Mouse (Mus musculus): Measurements from ENCODE around the gene Wdr34. TPM values are rescaled to one million over a fixed set of nuclear protein-coding genes. Genes with fewer than 3 reads are reported as not detected.
A peak's percentile ranks its signal among the peaks of the same experiment; 100 is the strongest.

Gene Wdr34
- polyA plus RNA-seq, 1 experiment from 2014 or later, result 67.0 TPM

DNA sequence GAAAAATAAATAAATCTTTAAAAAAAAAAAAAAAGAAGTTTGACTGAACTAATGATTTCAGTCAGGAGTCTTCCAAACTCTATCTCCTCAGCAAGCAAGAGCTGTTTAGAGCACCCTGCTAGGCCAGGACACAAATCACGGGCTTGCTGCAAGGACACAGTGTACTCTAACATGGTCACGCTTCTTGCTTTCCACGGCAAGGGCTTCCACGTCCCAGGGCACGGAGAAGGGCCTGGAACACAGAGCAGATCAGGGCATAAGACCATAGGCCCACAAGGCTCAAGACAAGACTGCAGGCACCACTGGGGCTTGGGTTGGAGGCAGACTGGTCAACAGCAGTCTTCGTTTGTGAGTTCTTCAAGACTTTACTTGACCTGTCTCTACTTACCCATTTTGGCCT, 1.6 kb downstream of the Wdr34 start:
- H3K4me3 ChIP-seq, result peak overlapping the region; percentile 72; the same call in 1 of the 2 replicates
- H3K27me3 ChIP-seq, result no peaks in the 10 kb centered on the region
- H3K9me3 ChIP-seq, result no peaks in the 10 kb centered on the region
- 0 out of 2 replicates have a peak overlapping the region, but pooled peaks have one; percentile 64 for H3K4me2 ChIP-seq
- ATAC-seq (ENCODE audit: low FRiP score), result no peak
- no peak overlapping the region for H3K9ac ChIP-seq
- H3K4me1 ChIP-seq (replicated peaks), result peaks cover 22% of the 10 kb centered on the region
- 96% methylated on average over 6 of the region's 6 CpGs for WGBS
- H3K27ac ChIP-seq, result no peak overlapping the region
- peaks cover 15% of the 10 kb centered on the region for H3K36me3 ChIP-seq

DNA sequence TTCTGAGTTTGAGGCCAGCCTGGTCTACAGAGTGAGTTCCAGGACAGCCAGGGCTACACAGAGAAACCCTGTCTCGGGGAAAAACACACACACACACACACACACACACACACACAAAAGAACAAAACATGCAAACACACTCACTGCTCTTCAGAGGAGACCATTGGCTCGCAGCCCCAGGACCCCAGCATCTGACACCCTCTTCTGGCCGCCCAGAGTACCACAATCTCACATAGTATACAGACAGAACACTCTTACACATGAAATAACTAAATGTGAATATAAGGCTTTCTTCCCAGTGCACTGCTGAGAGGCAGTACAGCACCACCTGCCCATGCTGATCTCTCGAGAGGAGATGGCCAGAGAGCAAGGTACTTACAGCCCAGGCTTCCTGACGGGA, 4.1 kb downstream of the Wdr34 start:
- WGBS, result 89% methylated on average over 5 of the region's 5 CpGs
- Histone ChIP-seq H3K4me1 (replicated peaks) (peaks cover 22% of the 10 kb centered on the region), H3K4me2 (no peak overlapping the region), H3K9ac (no peak overlapping the region), H3K36me3 (peaks cover 20% of the 10 kb centered on the region), H3K9me3 (no peaks in the 10 kb centered on the region), H3K27me3 (no peaks in the 10 kb centered on the region), H3K4me3 (no peak overlapping the region), H3K27ac (no peak overlapping the region)
- ATAC-seq (ENCODE audit: low FRiP score), result no peak

DNA sequence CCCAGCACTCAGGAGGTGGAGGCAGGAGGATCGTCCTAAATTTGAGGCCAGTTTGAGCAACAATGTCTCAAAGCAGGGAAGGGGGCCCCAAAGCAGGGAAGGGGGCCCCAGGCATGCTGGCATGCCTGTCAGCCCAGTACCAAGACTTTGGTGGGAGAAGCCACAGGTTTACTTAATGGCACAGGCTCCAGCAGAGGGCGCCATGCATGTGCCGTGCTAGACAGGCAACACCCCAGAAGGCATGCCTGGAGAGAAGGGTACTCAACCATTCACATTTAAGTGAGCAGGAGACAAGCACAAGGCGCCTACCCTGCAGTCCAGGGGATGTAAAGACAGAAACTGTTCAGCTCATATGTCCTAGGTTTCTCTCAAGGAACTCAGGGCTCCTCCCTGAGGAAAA, 6.2 kb downstream of the Wdr34 start:
- Histone ChIP-seq H3K36me3 (peaks cover 39% of the 10 kb centered on the region), H3K9me3 (no peaks in the 10 kb centered on the region), H3K27me3 (no peaks in the 10 kb centered on the region), H3K4me2 (no peak overlapping the region), H3K9ac (no peak overlapping the region), H3K4me1 (replicated peaks) (peaks cover 12% of the 10 kb centered on the region), H3K4me3 (no peak overlapping the region), H3K27ac (no peak overlapping the region)
- WGBS, result 8% methylated on average over 4 of the region's 4 CpGs
- no peak for ATAC-seq (ENCODE audit: low FRiP score)

DNA sequence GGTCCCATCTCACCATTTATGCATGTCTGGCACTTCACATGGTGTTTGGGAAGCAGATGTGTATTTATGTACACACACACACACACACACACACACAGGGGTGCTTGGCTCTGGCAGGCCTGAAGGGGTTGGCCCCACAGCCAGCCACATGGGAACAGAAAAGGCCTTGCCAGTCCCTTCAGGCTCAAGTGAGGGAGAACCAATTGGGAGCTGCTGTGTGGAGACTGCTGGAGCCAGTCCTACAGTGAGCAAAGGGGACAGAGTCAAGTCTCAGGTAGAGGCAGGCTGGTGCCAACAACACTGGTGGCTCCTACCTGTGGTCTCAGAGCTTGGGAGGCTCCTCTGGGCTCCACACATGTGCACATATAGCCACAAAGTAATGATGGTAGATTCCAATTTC, 9.0 kb downstream of the Wdr34 start:
- H3K9me3 ChIP-seq, result no peaks in the 10 kb centered on the region
- H3K4me2 ChIP-seq, result no peak overlapping the region
- H3K4me1 ChIP-seq (replicated peaks), result peaks cover 7% of the 10 kb centered on the region; the same call in 1 of the 2 replicates
- no peak overlapping the region for H3K27ac ChIP-seq
- no peak overlapping the region for H3K9ac ChIP-seq
- H3K4me3 ChIP-seq, result no peak overlapping the region
- no peaks in the 10 kb centered on the region for H3K27me3 ChIP-seq
- H3K36me3 ChIP-seq, result peaks cover 52% of the 10 kb centered on the region
- no peak for ATAC-seq (ENCODE audit: low FRiP score)

DNA sequence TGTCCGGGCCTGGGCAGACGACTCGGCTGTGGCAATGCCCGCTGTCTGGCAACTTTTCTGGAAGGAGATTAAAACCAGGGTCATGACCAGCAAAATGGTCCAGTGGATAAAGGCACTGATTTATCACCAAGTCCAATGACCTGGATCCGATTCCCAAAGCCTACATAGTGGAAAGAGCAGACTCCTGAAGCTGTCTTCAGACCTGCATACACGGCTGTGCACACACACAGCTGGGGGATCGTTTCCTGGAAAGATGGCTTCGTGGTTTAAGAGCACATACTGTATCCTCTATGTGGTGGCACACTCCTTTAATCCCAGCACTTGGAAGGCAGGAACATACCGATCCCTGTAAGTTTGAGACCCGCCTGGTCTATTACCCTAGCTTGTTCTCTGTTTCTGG, 10.3 kb downstream of the Wdr34 start:
- Histone ChIP-seq H3K4me2 (no peak overlapping the region), H3K4me3 (no peak overlapping the region), H3K27me3 (no peaks in the 10 kb centered on the region), H3K4me1 (replicated peaks) (peaks cover 7% of the 10 kb centered on the region; the same call in 1 of the 2 replicates), H3K9me3 (no peaks in the 10 kb centered on the region), H3K36me3 (peaks cover 60% of the 10 kb centered on the region), H3K9ac (no peak overlapping the region), H3K27ac (no peak overlapping the region)
- ATAC-seq (ENCODE audit: low FRiP score), result no peak
- 92% methylated on average over 10 of the region's 10 CpGs for WGBS

DNA sequence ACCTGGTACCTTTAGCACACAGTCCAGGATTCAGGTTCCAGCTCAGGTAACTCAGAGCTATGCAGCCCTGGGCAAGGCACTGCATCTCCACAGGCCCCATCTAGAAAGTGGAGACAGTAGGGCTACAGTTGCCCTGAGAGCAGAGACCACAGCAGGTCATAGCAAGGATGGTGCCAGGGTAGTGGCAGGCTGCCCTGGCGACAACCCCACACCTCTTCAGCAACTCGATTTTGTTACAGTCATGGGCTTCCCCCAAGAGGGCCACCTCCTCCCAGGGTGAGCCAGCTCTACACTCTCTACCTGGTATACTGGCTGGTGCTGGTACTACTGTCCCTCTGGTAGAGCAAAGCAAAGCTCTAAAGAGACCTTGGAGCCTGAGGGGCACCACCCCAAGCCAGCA, 10.9 kb downstream of the Wdr34 start:
- no peak for ATAC-seq (ENCODE audit: low FRiP score)
- Histone ChIP-seq H3K9me3 (no peaks in the 10 kb centered on the region), H3K4me3 (no peak overlapping the region), H3K4me1 (replicated peaks) (peaks cover 7% of the 10 kb centered on the region; the same call in 1 of the 2 replicates), H3K27ac (no peak overlapping the region), H3K9ac (no peak overlapping the region), H3K27me3 (no peaks in the 10 kb centered on the region), H3K4me2 (no peak overlapping the region), H3K36me3 (peaks cover 66% of the 10 kb centered on the region)
- 83% methylated on average over 2 of the region's 2 CpGs for WGBS

DNA sequence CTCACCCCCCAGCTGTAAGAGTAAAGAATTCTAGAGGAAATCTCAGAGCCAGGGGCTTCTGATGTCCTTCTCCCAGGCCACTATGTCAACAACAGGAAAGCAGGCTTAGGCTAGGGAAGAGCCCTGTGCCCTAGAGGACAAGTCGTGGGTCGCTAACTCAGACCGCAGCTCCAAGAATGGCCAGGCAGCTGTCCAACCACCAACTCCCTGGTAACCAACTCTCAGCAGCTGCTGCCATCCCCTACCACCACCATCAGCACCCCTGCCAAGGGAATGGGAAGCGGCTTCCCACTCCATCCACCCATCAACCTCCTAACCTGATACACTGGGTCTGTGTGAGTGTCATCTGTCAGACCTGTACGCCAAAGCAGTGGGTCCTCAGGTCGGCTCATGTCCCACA, 15.7 kb downstream of the Wdr34 start:
- H3K27me3 ChIP-seq, result no peaks in the 10 kb centered on the region
- no peak overlapping the region for H3K9ac ChIP-seq
- H3K9me3 ChIP-seq, result no peaks in the 10 kb centered on the region
- H3K36me3 ChIP-seq, result peaks cover 95% of the 10 kb centered on the region
- H3K4me1 ChIP-seq (replicated peaks), result no peaks in the 10 kb centered on the region
- no peak overlapping the region for H3K4me3 ChIP-seq
- no peak overlapping the region for H3K4me2 ChIP-seq
- ATAC-seq (ENCODE audit: low FRiP score), result no peak
- WGBS, result 85% methylated on average over 4 of the region's 6 CpGs
- no peak overlapping the region; the same call in 1 of the 2 replicates for H3K27ac ChIP-seq

DNA sequence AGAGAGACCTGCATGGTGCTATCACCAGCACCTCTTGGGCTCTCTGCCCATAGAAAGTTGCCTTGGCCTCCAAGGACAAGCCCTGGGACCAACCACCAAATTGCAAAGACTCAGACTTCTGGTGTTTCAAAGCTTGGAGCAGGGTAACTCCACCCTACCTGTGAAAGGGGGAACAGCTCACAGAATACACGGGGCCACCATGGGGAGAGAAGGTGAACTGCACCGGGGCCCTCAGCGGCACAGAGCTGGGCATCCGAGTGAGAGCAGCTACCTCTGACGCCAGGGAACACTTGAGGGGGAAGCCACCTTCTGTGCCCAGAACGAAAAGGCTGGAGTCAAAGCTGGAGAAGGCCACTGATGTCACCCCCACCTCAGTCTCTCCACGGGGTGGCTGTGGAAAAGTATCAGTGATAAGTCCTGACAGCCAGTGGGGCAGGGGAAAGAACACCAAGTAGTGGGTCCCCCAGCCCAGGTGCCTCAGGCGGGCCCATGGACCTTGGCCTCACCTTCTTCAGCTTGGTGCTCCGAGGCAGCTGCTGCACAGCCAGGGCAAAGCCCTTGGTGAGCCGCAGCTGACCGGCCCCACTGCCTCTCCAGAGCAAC, 16.3 kb downstream of the Wdr34 start:
- no peak for ATAC-seq (ENCODE audit: low FRiP score)
- Histone ChIP-seq H3K9me3 (no peaks in the 10 kb centered on the region), H3K27me3 (no peaks in the 10 kb centered on the region), H3K4me2 (no peak overlapping the region), H3K36me3 (peaks cover 95% of the 10 kb centered on the region), H3K4me3 (no peak overlapping the region), H3K27ac (no peak overlapping the region), H3K9ac (no peak overlapping the region), H3K4me1 (replicated peaks) (no peaks in the 10 kb centered on the region)
- WGBS, result 57% methylated on average over 11 of the region's 11 CpGs

DNA sequence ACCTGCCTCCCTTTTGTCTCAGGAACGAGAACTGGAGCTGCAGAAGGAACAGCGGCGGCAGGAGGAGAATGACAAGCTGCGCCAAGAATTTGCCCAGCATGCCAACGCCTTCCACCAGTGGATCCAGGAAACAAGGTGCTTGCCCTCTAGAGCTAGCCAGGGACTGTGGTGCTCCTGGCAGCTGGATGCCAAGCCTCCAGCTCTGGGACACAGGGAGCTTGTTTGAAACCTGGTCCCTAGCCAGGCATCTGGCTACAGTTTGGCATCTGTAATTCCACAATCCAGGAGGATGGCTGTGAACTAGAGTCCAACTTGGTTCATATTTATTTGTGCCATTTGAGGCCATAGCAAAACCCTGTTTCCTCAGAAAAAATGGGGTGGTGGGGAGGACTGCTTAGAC, 21.7 kb downstream of the Wdr34 start:
- Histone ChIP-seq H3K9ac (no peak overlapping the region), H3K36me3 (peaks cover 100% of the 10 kb centered on the region), H3K27me3 (no peaks in the 10 kb centered on the region), H3K9me3 (no peaks in the 10 kb centered on the region), H3K4me1 (replicated peaks) (no peaks in the 10 kb centered on the region), H3K27ac (no peak overlapping the region), H3K4me3 (no peak overlapping the region), H3K4me2 (no peak overlapping the region)
- no peak for ATAC-seq (ENCODE audit: low FRiP score)
- WGBS, result 97% methylated on average over 5 of the region's 5 CpGs

DNA sequence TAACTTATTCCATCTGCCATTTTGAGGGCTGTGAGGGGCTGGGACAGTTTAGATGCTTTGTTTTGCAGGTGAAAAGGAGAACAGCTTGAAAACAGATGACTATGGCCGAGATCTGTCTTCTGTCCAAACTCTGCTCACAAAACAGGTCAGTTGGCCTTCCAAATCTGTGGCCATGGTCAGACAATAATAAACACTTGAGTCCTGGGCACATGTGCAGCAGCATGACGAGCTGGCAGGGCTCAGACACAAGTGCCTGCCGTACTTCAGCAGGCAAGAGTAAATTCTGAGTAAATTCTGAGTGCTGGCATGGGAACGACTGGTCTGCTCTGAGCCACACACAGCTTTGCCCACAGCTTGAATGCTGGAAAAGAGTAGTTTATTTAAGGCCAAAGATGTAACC, 23.2 kb downstream of the Wdr34 start:
- Histone ChIP-seq H3K4me1 (replicated peaks) (no peaks in the 10 kb centered on the region), H3K36me3 (peaks cover 100% of the 10 kb centered on the region), H3K9ac (no peak overlapping the region), H3K4me3 (no peak overlapping the region), H3K9me3 (no peaks in the 10 kb centered on the region), H3K27ac (no peak overlapping the region), H3K27me3 (no peaks in the 10 kb centered on the region), H3K4me2 (no peak overlapping the region)
- no peak for ATAC-seq (ENCODE audit: low FRiP score)
- WGBS, result 92% methylated on average over 4 of the region's 4 CpGs

DNA sequence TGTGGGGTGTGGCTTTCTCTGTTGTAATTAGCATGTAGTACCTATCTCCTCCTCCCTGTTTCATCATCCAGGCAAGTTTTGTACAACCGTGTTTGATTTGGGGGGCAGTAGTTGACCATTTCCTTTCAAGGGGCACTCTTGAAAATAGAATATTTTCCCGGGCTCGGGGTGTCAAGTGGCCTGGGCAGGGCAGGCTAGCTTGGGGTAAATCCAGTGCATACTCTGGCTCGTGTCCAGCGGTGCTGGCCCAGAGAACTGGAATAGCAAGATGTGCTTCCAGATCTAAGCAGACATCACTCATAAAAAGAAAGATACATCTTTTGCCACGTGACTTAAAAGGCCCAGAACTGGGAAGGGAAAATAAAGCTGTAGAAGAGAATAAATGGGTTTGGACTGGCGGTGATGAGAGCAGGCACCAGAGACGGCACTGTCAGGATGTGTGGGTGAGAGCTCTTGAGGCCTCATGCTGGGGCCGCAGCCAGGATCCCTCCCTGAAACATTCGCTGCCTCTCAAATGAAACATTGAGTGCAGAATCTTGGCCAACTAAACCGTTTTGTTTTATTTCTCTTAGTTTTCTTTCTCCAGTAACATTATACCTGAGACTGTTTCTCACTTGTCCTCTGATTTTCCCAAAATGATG, 34.2 kb downstream of the Wdr34 start:
- Histone ChIP-seq H3K9ac (no peak overlapping the region), H3K36me3 (peaks cover 99% of the 10 kb centered on the region), H3K4me1 (replicated peaks) (no peaks in the 10 kb centered on the region), H3K4me2 (no peak overlapping the region), H3K9me3 (no peaks in the 10 kb centered on the region), H3K4me3 (no peak overlapping the region), H3K27ac (no peak overlapping the region), H3K27me3 (no peaks in the 10 kb centered on the region)
- WGBS, result 95% methylated on average over 11 of the region's 11 CpGs
- no peak for ATAC-seq (ENCODE audit: low FRiP score)

DNA sequence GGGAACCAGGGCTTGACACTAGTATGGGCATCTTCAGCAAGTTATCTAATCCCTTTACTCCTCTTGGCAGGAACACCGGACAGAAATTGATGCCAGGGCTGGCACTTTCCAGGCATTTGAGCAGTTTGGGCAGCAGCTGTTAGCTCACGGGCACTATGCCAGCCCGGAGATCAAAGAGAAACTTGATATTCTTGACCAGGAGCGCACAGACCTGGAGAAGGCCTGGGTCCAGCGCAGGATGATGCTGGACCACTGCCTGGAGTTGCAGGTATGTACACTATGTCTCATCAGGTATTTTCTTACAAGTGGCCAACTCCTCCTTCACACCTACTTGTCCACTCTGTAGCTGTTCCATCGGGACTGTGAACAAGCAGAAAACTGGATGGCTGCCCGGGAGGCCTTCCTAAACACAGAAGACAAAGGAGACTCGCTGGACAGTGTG, 37.8 kb downstream of the Wdr34 start:
- Histone ChIP-seq H3K4me2 (no peak overlapping the region), H3K9me3 (no peaks in the 10 kb centered on the region), H3K36me3 (peaks cover 99% of the 10 kb centered on the region), H3K27me3 (no peaks in the 10 kb centered on the region), H3K9ac (no peak overlapping the region), H3K4me1 (replicated peaks) (no peaks in the 10 kb centered on the region), H3K4me3 (no peak overlapping the region), H3K27ac (no peak overlapping the region)
- WGBS, result 90% methylated on average over 8 of the region's 8 CpGs
- ATAC-seq (ENCODE audit: low FRiP score), result no peak

DNA sequence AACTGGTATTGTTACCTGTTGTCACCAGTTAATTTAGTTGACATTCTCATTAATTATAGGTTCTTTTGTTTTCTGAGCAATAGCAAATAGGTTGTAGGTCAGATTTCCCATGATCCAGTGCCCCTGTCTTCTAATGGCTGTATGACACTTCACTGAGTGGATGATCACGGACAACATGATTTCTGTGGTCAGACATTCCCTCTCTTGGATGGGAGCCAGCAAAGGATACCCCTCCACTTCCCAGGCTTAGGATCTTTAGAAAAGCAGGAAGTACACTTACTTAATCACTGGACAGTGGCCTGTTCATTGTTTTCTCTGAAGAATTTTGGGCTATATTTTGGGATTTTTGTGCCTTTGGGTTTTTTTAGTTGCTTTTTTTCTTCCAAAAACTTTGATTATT, 39.6 kb downstream of the Wdr34 start:
- Histone ChIP-seq H3K27ac (no peak overlapping the region), H3K9me3 (no peaks in the 10 kb centered on the region), H3K4me1 (replicated peaks) (no peaks in the 10 kb centered on the region), H3K27me3 (no peaks in the 10 kb centered on the region), H3K4me3 (no peak overlapping the region), H3K4me2 (no peak overlapping the region), H3K9ac (no peak overlapping the region), H3K36me3 (peaks cover 98% of the 10 kb centered on the region)
- ATAC-seq (ENCODE audit: low FRiP score), result no peak
- WGBS, result 74% methylated on average over 1 of the region's 1 CpGs
